Comparison of ENCODE assay signal across 30 mouse cellular contexts in the genomic region with DNA sequence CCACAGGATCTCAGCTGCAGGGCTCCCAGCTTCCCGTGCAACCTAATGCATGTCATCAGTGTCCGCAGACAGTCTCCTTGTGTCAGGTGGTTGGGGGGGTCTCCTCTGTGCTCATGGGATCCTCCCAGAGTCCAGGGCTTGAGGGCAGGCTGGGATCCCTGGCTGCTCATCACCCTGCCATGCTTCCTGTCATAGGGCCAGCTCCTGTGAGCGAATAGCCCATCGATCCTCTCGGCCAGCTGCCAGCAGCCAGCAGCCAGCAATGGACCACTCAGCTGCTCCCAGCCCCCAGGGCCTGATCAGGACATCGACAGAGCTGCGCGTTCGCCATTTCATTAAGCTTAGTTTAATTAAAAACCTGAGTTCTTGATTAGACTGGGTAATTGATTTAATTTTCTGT. TPM values are rescaled to one million over a fixed set of nuclear protein-coding genes. Genes with fewer than 3 reads are reported as not detected.
DNase-seq lines count a peak whose midpoint lies in the region; ATAC-seq lines count a peak whose summit lies in the region.
"Had no signal": no experiment of that assay in that cellular context is flagged by ENCODE, and none has a peak within 500 bp of the region (broad histone marks: within the 10 kb centered on the region; RNA-seq: fewer than 3 reads in every experiment).

No protein-coding gene starts in this region.

- no peak overlapping the region for H3K4me2 ChIP-seq in hindbrain, embryonic 11.5 days (replicated peaks; ENCODE audit: low read depth, low read length)
- H3K4me2 ChIP-seq in hindbrain, embryonic 12.5 days (replicated peaks), result no peak overlapping the region
- no peak overlapping the region for H3K4me2 ChIP-seq in hindbrain, embryonic 14.5 days (replicated peaks)
- no peak overlapping the region for H3K4me2 ChIP-seq in midbrain, embryonic 15.5 days
- no peak overlapping the region for H3K4me2 ChIP-seq in kidney, embryonic 15.5 days
- H3K4me2 ChIP-seq: embryonic facial prominence, embryonic 13.5 days; forebrain, embryonic 15.5 days; liver, embryonic 12.5 days had no signal

- H3K36me3 ChIP-seq in hindbrain, embryonic 11.5 days (ENCODE audit: control insufficient read depth, insufficient read depth, low read length), result no peaks in the 10 kb centered on the region
- H3K36me3 ChIP-seq in hindbrain, embryonic 10.5 days, result no peaks in the 10 kb centered on the region
- H3K36me3 ChIP-seq in hindbrain, embryonic 12.5 days, result no peaks in the 10 kb centered on the region
- H3K36me3 ChIP-seq in hindbrain, embryonic 14.5 days (replicated peaks; ENCODE audit: control insufficient read depth, insufficient read depth), result no peaks in the 10 kb centered on the region
- H3K36me3 ChIP-seq in midbrain, embryonic 15.5 days (replicated peaks), result no peaks in the 10 kb centered on the region
- H3K36me3 ChIP-seq in kidney, embryonic 15.5 days, result no peaks in the 10 kb centered on the region
- H3K36me3 ChIP-seq: embryonic facial prominence, embryonic 13.5 days; forebrain, embryonic 10.5 days; forebrain, embryonic 15.5 days; liver, embryonic 12.5 days had no signal

- 81% methylated on average over 9 of the region's 9 CpGs for WGBS in hindbrain, embryonic 11.5 days
- 85% methylated on average over 9 of the region's 9 CpGs for WGBS in hindbrain, embryonic 10.5 days
- 72% methylated on average over 9 of the region's 9 CpGs for WGBS in hindbrain, embryonic 12.5 days
- WGBS in hindbrain, embryonic 14.5 days, result 49% methylated on average over 9 of the region's 9 CpGs
- WGBS in midbrain, embryonic 15.5 days, result 75% methylated on average over 9 of the region's 9 CpGs
- 87% methylated on average over 9 of the region's 9 CpGs for WGBS in kidney, embryonic 15.5 days

- no peak overlapping the region for H3K4me3 ChIP-seq in hindbrain, embryonic 11.5 days (ENCODE audit: low read depth, low read length)
- H3K4me3 ChIP-seq in hindbrain, embryonic 10.5 days, result no peak overlapping the region
- H3K4me3 ChIP-seq in hindbrain, embryonic 12.5 days, result no peak overlapping the region
- no peak overlapping the region for H3K4me3 ChIP-seq in hindbrain, embryonic 14.5 days (replicated peaks; ENCODE audit: low read length)
- no peak overlapping the region for H3K4me3 ChIP-seq in midbrain, embryonic 15.5 days
- no peak overlapping the region for H3K4me3 ChIP-seq in kidney, embryonic 15.5 days (replicated peaks)
- H3K4me3 ChIP-seq: embryonic facial prominence, embryonic 13.5 days; forebrain, embryonic 10.5 days; forebrain, embryonic 15.5 days; left cerebral cortex, adult 2 months; liver, embryonic 12.5 days had no signal

- peak; percentile 55; the same call in 1 of the 2 replicates for ATAC-seq in hindbrain, embryonic 11.5 days (ENCODE audit: low FRiP score)
- peak; percentile 24; the same call in 1 of the 2 replicates for ATAC-seq in hindbrain, embryonic 12.5 days (ENCODE audit: low FRiP score)
- ATAC-seq in hindbrain, embryonic 14.5 days (ENCODE audit: low FRiP score), result no peak
- ATAC-seq in midbrain, embryonic 15.5 days (replicated peaks), result no peak
- no peak for ATAC-seq in kidney, embryonic 15.5 days (replicated peaks; ENCODE audit: low FRiP score)
- ATAC-seq: CD4-positive, CD25-positive, alpha-beta regulatory T cell, adult 4 months; forebrain, embryonic 15.5 days; intestine, postnatal 0 days; liver, embryonic 12.5 days; liver, postnatal 0 days had no signal

- no peaks in the 10 kb centered on the region for H3K9me3 ChIP-seq in hindbrain, embryonic 11.5 days (ENCODE audit: control insufficient read depth, low read length)
- no peaks in the 10 kb centered on the region for H3K9me3 ChIP-seq in hindbrain, embryonic 10.5 days
- H3K9me3 ChIP-seq in hindbrain, embryonic 12.5 days (replicated peaks), result no peaks in the 10 kb centered on the region
- H3K9me3 ChIP-seq in hindbrain, embryonic 14.5 days (ENCODE audit: control insufficient read depth, low read length), result no peaks in the 10 kb centered on the region
- H3K9me3 ChIP-seq in midbrain, embryonic 15.5 days, result no peaks in the 10 kb centered on the region
- no peaks in the 10 kb centered on the region for H3K9me3 ChIP-seq in kidney, embryonic 15.5 days (replicated peaks)
- H3K9me3 ChIP-seq: embryonic facial prominence, embryonic 13.5 days; forebrain, embryonic 10.5 days; forebrain, embryonic 15.5 days; liver, embryonic 12.5 days had no signal

- no peak overlapping the region for H3K9ac ChIP-seq in hindbrain, embryonic 11.5 days (ENCODE audit: low read depth, low read length)
- H3K9ac ChIP-seq in hindbrain, embryonic 12.5 days, result no peak overlapping the region
- no peak overlapping the region for H3K9ac ChIP-seq in hindbrain, embryonic 14.5 days
- no peak overlapping the region for H3K9ac ChIP-seq in midbrain, embryonic 15.5 days
- no peak overlapping the region for H3K9ac ChIP-seq in kidney, embryonic 15.5 days
- H3K9ac ChIP-seq: embryonic facial prominence, embryonic 13.5 days; forebrain, embryonic 15.5 days; liver, embryonic 12.5 days; liver, postnatal 0 days had no signal

- no peak overlapping the region for H3K27ac ChIP-seq in hindbrain, embryonic 11.5 days (ENCODE audit: low read depth, low read length)
- H3K27ac ChIP-seq in hindbrain, embryonic 10.5 days, result no peak overlapping the region
- H3K27ac ChIP-seq in hindbrain, embryonic 12.5 days, result no peak overlapping the region
- H3K27ac ChIP-seq in hindbrain, embryonic 14.5 days, result no peak overlapping the region; the same call in 1 of the 2 replicates
- peak overlapping the region; percentile 78; the same call in 1 of the 2 replicates for H3K27ac ChIP-seq in midbrain, embryonic 15.5 days
- no peak overlapping the region for H3K27ac ChIP-seq in kidney, embryonic 15.5 days
- H3K27ac ChIP-seq: embryonic facial prominence, embryonic 13.5 days; forebrain, embryonic 10.5 days; left cerebral cortex, adult 2 months; liver, embryonic 12.5 days had no signal

- peaks cover 3% of the 10 kb centered on the region; the same call in 1 of the 2 replicates for H3K4me1 ChIP-seq in hindbrain, embryonic 11.5 days (replicated peaks; ENCODE audit: control insufficient read depth, insufficient read depth, low read length)
- H3K4me1 ChIP-seq in hindbrain, embryonic 10.5 days (replicated peaks), result peaks cover 29% of the 10 kb centered on the region
- H3K4me1 ChIP-seq in hindbrain, embryonic 12.5 days, result peaks cover 31% of the 10 kb centered on the region
- peaks cover 26% of the 10 kb centered on the region for H3K4me1 ChIP-seq in hindbrain, embryonic 14.5 days (replicated peaks; ENCODE audit: control insufficient read depth, insufficient read depth, low read length)
- peaks cover 33% of the 10 kb centered on the region for H3K4me1 ChIP-seq in midbrain, embryonic 15.5 days
- no peaks in the 10 kb centered on the region for H3K4me1 ChIP-seq in kidney, embryonic 15.5 days
- H3K4me1 ChIP-seq: embryonic facial prominence, embryonic 13.5 days had no signal

- DNase-seq in hindbrain, embryonic 11.5 days (ENCODE audit: low spot score), result no peak
- DNase-seq in hindbrain, embryonic 10.5 days (ENCODE audit: low spot score), result no peak
- peak; percentile 30 for DNase-seq in hindbrain, embryonic 14.5 days (ENCODE audit: low spot score)
- DNase-seq in embryo, embryonic 10.5 days (ENCODE audit: low spot score), result no peak
- DNase-seq in adrenal gland, postnatal 10 days, result no peak
- DNase-seq: adrenal gland, postnatal 25 days; cerebellum, adult 11-12 months; cerebellum, postnatal 36 days; kidney, adult 9 months; kidney, postnatal 14 days; liver, postnatal 0 days; lung, postnatal 36 days; thymus, postnatal 4 days had no signal

- 0 out of 2 replicates have a peak, but pooled peaks cover 3% of the 10 kb centered on the region for H3K27me3 ChIP-seq in hindbrain, embryonic 11.5 days (ENCODE audit: control insufficient read depth, insufficient read depth, low read length)
- H3K27me3 ChIP-seq in hindbrain, embryonic 10.5 days (ENCODE audit: insufficient read depth, poor library complexity, severe bottlenecking), result no peaks in the 10 kb centered on the region; the same call in 1 of the 2 replicates
- H3K27me3 ChIP-seq in hindbrain, embryonic 12.5 days, result no peaks in the 10 kb centered on the region
- no peaks in the 10 kb centered on the region for H3K27me3 ChIP-seq in hindbrain, embryonic 14.5 days (ENCODE audit: control insufficient read depth, insufficient read depth, low read length)
- H3K27me3 ChIP-seq in midbrain, embryonic 15.5 days (replicated peaks), result no peaks in the 10 kb centered on the region
- H3K27me3 ChIP-seq in kidney, embryonic 15.5 days, result no peaks in the 10 kb centered on the region
- H3K27me3 ChIP-seq: embryonic facial prominence, embryonic 13.5 days; forebrain, embryonic 15.5 days had no signal

RNA-seq across cellular contexts. Expression of a gene that starts 35.0 kb away (rescaled TPM):
- 5.7 and 7.2 TPM in 2 replicates for polyA plus RNA-seq in hindbrain, embryonic 11.5 days (2014; fragmentation: Nextera tagmentation; extraction: Ambion mirVana)
- 6.2 and 8.4 TPM in 2 replicates for polyA plus RNA-seq in hindbrain, embryonic 10.5 days (2016; fragmentation: Nextera tagmentation; extraction: Ambion mirVana)
- 12.6 and 15.0 TPM in 2 replicates for polyA plus RNA-seq in hindbrain, embryonic 12.5 days (2016; fragmentation: Nextera tagmentation; extraction: Ambion mirVana)
- 18.3 and 19.2 TPM in 2 replicates for polyA plus RNA-seq in hindbrain, embryonic 14.5 days (2014; fragmentation: Nextera tagmentation; extraction: Ambion mirVana)
- polyA plus RNA-seq in midbrain, embryonic 15.5 days (2015; fragmentation: Nextera tagmentation; extraction: Ambion mirVana), result 14.3 and 16.9 TPM in 2 replicates
- polyA plus RNA-seq in kidney, embryonic 15.5 days (2015; fragmentation: Nextera tagmentation; extraction: Ambion mirVana), result 8.7 and 10.5 TPM in 2 replicates
- 10 to 100 TPM; 19.9 to 31.0 TPM for total RNA-seq in adrenal gland, postnatal 10 days (2021)

RNA-seq across cellular contexts. Expression of a gene that starts 50.0 kb away (rescaled TPM):
- 6.1 and 7.4 TPM in 2 replicates for polyA plus RNA-seq in hindbrain, embryonic 11.5 days (2014; fragmentation: Nextera tagmentation; extraction: Ambion mirVana)
- 4.4 and 6.3 TPM in 2 replicates for polyA plus RNA-seq in hindbrain, embryonic 10.5 days (2016; fragmentation: Nextera tagmentation; extraction: Ambion mirVana)
- polyA plus RNA-seq in hindbrain, embryonic 12.5 days (2016; fragmentation: Nextera tagmentation; extraction: Ambion mirVana), result 8.7 and 12.0 TPM in 2 replicates
- polyA plus RNA-seq in hindbrain, embryonic 14.5 days (2014; fragmentation: Nextera tagmentation; extraction: Ambion mirVana), result 5.5 and 5.8 TPM in 2 replicates
- 0.13 TPM in 1 of 2 replicates, not detected in the other for polyA plus RNA-seq in midbrain, embryonic 15.5 days (2015; fragmentation: Nextera tagmentation; extraction: Ambion mirVana)
- not detected in 2 replicates for polyA plus RNA-seq in kidney, embryonic 15.5 days (2015; fragmentation: Nextera tagmentation; extraction: Ambion mirVana)
- total RNA-seq in adrenal gland, postnatal 10 days (2021), result under 1 TPM; 0.27 to 0.64 TPM
- total RNA-seq: gastrocnemius, adult 18-20 months; gastrocnemius, postnatal 4 days; heart, postnatal 25 days; layer of hippocampus, postnatal 10 days; megakaryocyte, adult 5-6 weeks had no signal
- polyA plus RNA-seq: CD4-positive, CD25-positive, alpha-beta regulatory T cell, adult 4 months; heart, embryonic 14.5 days; liver, embryonic 12.5 days; liver, postnatal 0 days; lung, embryonic 16.5 days had no signal

Comparison
In these comparisons a context has a peak if more than half of its experiments do, and no peak if none do; other contexts are left out.
1. ATAC-seq: peak in hindbrain, embryonic 11.5 days (single experiment) and hindbrain, embryonic 12.5 days (single experiment); none in hindbrain, embryonic 14.5 days (single experiment), midbrain, embryonic 15.5 days (single experiment) and kidney, embryonic 15.5 days (single experiment).